Mouse (Mus musculus) G1E (cell line): ENCODE data around the gene Rhbdd1.

Source experiments
- CTCF ChIP-seq: IDR thresholded peaks from 2 replicates; pipeline ENCODE4 v1.5.1; 2012; ENCODE audit warnings: low read depth, low read length, inconsistent platforms, mixed read lengths
- GATA1 ChIP-seq: IDR thresholded peaks from 2 replicates; pipeline ENCODE4 v1.6.1; 2012; ENCODE audit warnings: borderline replicate concordance, low read length, inconsistent platforms, mixed read lengths
- TAL1 ChIP-seq: conservative IDR thresholded peaks from 2 replicates; pipeline ENCODE4 v1.6.1; 2012; ENCODE audit warnings: low read depth, low read length, inconsistent platforms, mixed read lengths

DNA sequence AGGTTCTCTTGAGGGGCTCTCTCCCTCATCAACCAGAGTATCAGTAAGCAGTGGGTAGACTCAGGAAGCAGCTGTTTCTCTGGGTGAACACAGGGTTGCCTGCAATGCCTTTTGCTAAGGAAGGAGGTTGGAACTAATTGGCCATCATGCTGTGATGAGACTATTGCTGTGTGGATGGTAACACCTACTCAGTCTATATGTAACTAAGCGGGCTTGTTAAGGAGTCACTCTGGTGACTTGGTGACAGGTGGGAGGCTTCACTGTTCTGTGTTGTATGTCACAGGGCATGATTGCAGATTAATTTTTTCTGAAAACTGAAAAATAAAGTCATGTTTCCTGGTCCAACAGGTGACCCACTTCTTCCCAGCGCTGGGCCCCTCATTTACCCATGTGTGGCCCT is 36.8 kb downstream of the Rhbdd1 start:
- TF ChIP-seq CTCF, result no peak
- TF ChIP-seq GATA1, result no peak
- no peak for TF ChIP-seq TAL1
